Mouse (Mus musculus) natural killer cell, adult 2 months (primary cell): ENCODE measurements at regions not wholly inside any gene's neighbourhood (a gene's known extent, or its start where the extent isn't known, plus 50 kb on each side); places are given as distances from the start of the nearest gene placed in this dataset.

Experiments
- DNase-seq, 2 experiments: peaks; one replicate each; pipeline ENCODE4 v3.0.0; 2022; ENCODE audit warnings: low spot score in 2 of 2

GRCm38 (mm10) chrX:7474831-7475230 lies 98.6 kb upstream of the Foxp3 start:
- DNase-seq: no peak

- peak; percentile 1 to 12 for DNase-seq
These were observed 98.2 kb upstream of the Usp27x start for GRCm38 (mm10) chrX:7473814-7474213.

GRCm38 (mm10) chrX:7469801-7470200 lies 94.2 kb upstream of the Usp27x start:
- DNase-seq: no peak

- DNase-seq: no peak
These were observed 92.4 kb upstream of the Usp27x start for GRCm38 (mm10) chrX:7467985-7468384.

- DNase-seq: no peak
These were observed 81.2 kb upstream of the Usp27x start for GRCm38 (mm10) chrX:7456851-7457250.

GRCm38 (mm10) chrX:7445035-7445434 lies 69.4 kb upstream of the Usp27x start:
- DNase-seq: no peak

GRCm38 (mm10) chrX:7444583-7444982 lies 69.0 kb upstream of the Usp27x start:
- no peak for DNase-seq

GRCm38 (mm10) chrX:7443996-7444421 lies 68.4 kb upstream of the Usp27x start:
- no peak for DNase-seq

GRCm38 (mm10) chrX:7435375-7436042 lies 59.9 kb upstream of the Usp27x start:
- DNase-seq: no peak

- no peak for DNase-seq
These were observed 58.6 kb upstream of the Usp27x start for GRCm38 (mm10) chrX:7434268-7434667.

- no peak for DNase-seq
These were observed 54.8 kb upstream of the Usp27x start for GRCm38 (mm10) chrX:7430456-7430855.

- no peak for DNase-seq
These were observed 53.9 kb upstream of the Usp27x start for GRCm38 (mm10) chrX:7429524-7429865.

GRCm38 (mm10) chrX:7428621-7429523 lies 53.2 kb upstream of the Usp27x start:
- DNase-seq: no peak
